Mouse (Mus musculus) layer of hippocampus, adult 6 months (tissue): ENCODE measurements around the gene Jam3. TPM values are rescaled to one million over a fixed set of nuclear protein-coding genes. Genes with fewer than 3 reads are reported as not detected.

ENCODE experiments used
- long read RNA-seq, 2 experiments: library from polyadenylated mRNA; unstranded; transcript quantifications; one replicate each; pipeline ENCODE4 v2.0.0; 2019 to 2020
- polyA plus RNA-seq: library from polyadenylated mRNA; unstranded; fragments of <200 nt; fragmentation: Nextera tagmentation; gene quantifications from 2 replicates; pipeline ENCODE4 v1.2.3, GENCODE M21; 2021

Gene Jam3
- polyA plus RNA-seq: 25.3 and 26.8 TPM in 2 replicates
- long read RNA-seq, experiment 1, transcript Jam3-201 (9 exons, 1,942 nt): major isoform, 57 of 67 reads
- long read RNA-seq, experiment 1, partial matches to known transcripts: 9 of 67 reads
- long read RNA-seq, experiment 1, other reads (novel, unspliced or antisense): 1 of 67 reads
- long read RNA-seq, experiment 2, transcript Jam3-202 (5 exons, 1,234 nt): minor isoform, 6 of 145 reads
- long read RNA-seq, experiment 2, transcript Jam3-201 (9 exons, 1,942 nt): major isoform, 126 of 145 reads
- long read RNA-seq, experiment 2, partial matches to known transcripts: 6 of 145 reads
- long read RNA-seq, experiment 2, other reads (novel, unspliced or antisense): 7 of 145 reads

GRCm38 (mm10) chr9:27154763-27155530, at the start of gene Jam3:
TSS of gene Jam3 (minus strand) at chr9:27155421.

Other genes with a start within 250 kb of the Jam3 start
- 0.15 and 0.25 TPM in 2 replicates for gene Gm1110, start 232.3 kb downstream of the Jam3 start, polyA plus RNA-seq
- 23.1 and 38.2 TPM in 2 replicates for gene Acad8, start 155.9 kb downstream of the Jam3 start, polyA plus RNA-seq
- 72.4 and 93.4 TPM in 2 replicates for gene Thyn1, start 155.7 kb downstream of the Jam3 start, polyA plus RNA-seq
- gene Vps26b, start 125.4 kb downstream of the Jam3 start, polyA plus RNA-seq: 54.8 and 60.5 TPM in 2 replicates
- gene Ncapd3, start 125.2 kb downstream of the Jam3 start, polyA plus RNA-seq: 4.8 and 5.0 TPM in 2 replicates
- 4.2 and 4.3 TPM in 2 replicates for gene Igsf9b, start 143.8 kb upstream of the Jam3 start, polyA plus RNA-seq
- gene Spata19, start 241.4 kb upstream of the Jam3 start, polyA plus RNA-seq: 0.25 and 0.51 TPM in 2 replicates